Mouse (Mus musculus): Measurements from ENCODE around the gene Unkl.

GRCm38 (mm10) chr17:25184961-25185360, 3.2 kb upstream of the Unkl start:
- TF ChIP-seq MYOG (IDR thresholded peaks at IDR 0.05; ENCODE audit: control insufficient read depth, extremely low read depth, insufficient read length) = no peak
- TF ChIP-seq CTCF (IDR thresholded peaks at IDR 0.05; ENCODE audit: control insufficient read depth, insufficient read depth, insufficient read length) = no peak
- no peak for TF ChIP-seq MAX (IDR thresholded peaks at IDR 0.05)
- TF ChIP-seq USF1 (IDR thresholded peaks at IDR 0.05; ENCODE audit: low read depth) = no peak
- no peak for TF ChIP-seq CEBPB (IDR thresholded peaks at IDR 0.05; ENCODE audit: low read depth)

Data from C2C12 (cell line).